Mouse (Mus musculus) MEL (cell line): ENCODE results near the gene 1700069L16Rik.

ENCODE experiments used
- CTCF ChIP-seq, 3 experiments: IDR thresholded peaks in 2 of 3; conservative IDR thresholded peaks in 1 of 3; 2 replicates each; pipeline ENCODE4 v1.5.1; 2011 to 2012; ENCODE audit warnings: low read length in 3 of 3, low read depth in 2 of 3, mild to moderate bottlenecking in 2 of 3, improper control_type of control experiment in 1 of 3, inconsistent platforms in 1 of 3, mixed read lengths in 1 of 3, moderate library complexity in 1 of 3; ENCODE audit not compliant: control insufficient read depth in 1 of 3, insufficient read depth in 1 of 3, poor library complexity in 1 of 3, severe bottlenecking in 1 of 3
- EP300 ChIP-seq, 2 experiments: IDR thresholded peaks; 2 replicates each; pipeline ENCODE4 v1.6.1; 2011; ENCODE audit warnings: improper control_type of control experiment in 2 of 2, low read length in 2 of 2, low read depth in 1 of 2, mild to moderate bottlenecking in 1 of 2
- GATA1 ChIP-seq: IDR thresholded peaks from 2 replicates; pipeline ENCODE4 v1.6.1; 2011; ENCODE audit warnings: low read depth, low read length, improper control_type of control experiment
- POLR2A ChIP-seq, 2 experiments: IDR thresholded peaks; 2 replicates each; pipeline ENCODE4 v1.6.1; 2011 to 2012; ENCODE audit warnings: low read length in 2 of 2, mild to moderate bottlenecking in 2 of 2, control low read depth in 1 of 2, improper control_type of control experiment in 1 of 2, low read depth in 1 of 2, moderate library complexity in 1 of 2; ENCODE audit not compliant: control insufficient read depth in 1 of 2, insufficient read depth in 1 of 2, poor library complexity in 1 of 2
- TBP ChIP-seq: IDR thresholded peaks from 2 replicates; pipeline ENCODE4 v1.8.0; 2011; ENCODE audit warnings: low read depth, low read length, improper control_type of control experiment

- TF ChIP-seq CTCF (IDR thresholded peaks at IDR 0.05 in 2 of 3, conservative IDR thresholded peaks at IDR 0.05 in 1 of 3; ENCODE audit: control insufficient read depth in 1 of 3, insufficient read depth in 1 of 3, low read depth in 2 of 3, low read length in 3 of 3, poor library complexity in 1 of 3, severe bottlenecking in 1 of 3): no peak
- no peak for TF ChIP-seq TBP
- TF ChIP-seq POLR2A (IDR thresholded peaks at IDR 0.05; ENCODE audit: control insufficient read depth in 1 of 2, insufficient read depth in 1 of 2, low read depth in 1 of 2, low read length in 2 of 2, poor library complexity in 1 of 2): no peak
- TF ChIP-seq GATA1: no peak
- TF ChIP-seq EP300 (IDR thresholded peaks at IDR 0.05; ENCODE audit: low read depth in 1 of 2, low read length in 2 of 2): no peak
These were observed 20.6 kb downstream of the 1700069L16Rik start for GRCm38 (mm10) chr5:113703803-113704585.
